Mouse (Mus musculus) G1E-ER4 (cell line): Measurements from ENCODE around the gene Nipal4. TPM values are rescaled to one million over a fixed set of nuclear protein-coding genes. Genes with fewer than 3 reads are reported as not detected.

Experiments used
- GATA1 ChIP-seq: IDR thresholded peaks from one replicate; pipeline ENCODE4 v1.8.0; 2012; ENCODE audit warnings: low read length, inconsistent platforms
- polyA plus RNA-seq: library from polyadenylated mRNA; stranded (reverse); fragments of >175 nt; gene quantifications from 2 replicates; pipeline ENCODE4 v1.2.3, GENCODE M21; 2012

Nipal4 gene
- not detected in 2 replicates for polyA plus RNA-seq

DNA sequence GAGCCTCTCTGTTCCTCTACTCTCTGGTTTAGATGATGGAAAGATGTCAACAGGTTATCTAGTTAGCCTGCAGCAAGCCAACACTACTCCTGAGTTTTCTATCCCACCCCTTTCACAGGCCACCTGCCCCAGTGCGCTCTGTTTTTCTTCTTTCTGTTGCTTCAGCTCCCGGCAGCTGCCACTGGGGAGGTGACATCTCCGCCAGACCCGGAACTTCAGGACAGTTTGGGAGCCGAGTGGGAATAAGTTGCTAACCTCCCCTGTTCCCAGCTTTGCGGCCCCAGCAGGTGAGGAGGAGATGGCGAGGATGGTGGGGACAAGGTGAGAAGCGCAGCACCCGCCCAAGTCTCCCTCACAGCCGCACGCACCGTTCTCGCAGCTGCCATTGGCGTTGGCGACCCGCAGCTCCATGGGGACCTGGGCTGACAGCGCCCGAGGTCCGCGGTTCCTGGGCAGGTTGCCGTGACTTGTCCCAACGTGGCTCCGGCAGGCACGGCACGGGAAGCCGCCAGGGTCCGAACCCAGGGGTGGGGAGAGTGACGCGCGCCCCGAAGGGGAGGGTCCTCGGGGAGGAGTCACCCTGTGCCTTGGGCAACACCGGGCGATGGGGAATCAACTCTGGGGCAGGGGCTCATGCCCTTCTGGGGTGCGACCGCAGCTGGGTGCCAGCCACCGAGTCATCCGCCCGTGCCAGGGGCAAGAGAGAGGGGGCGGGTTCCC is at the start of gene Nipal4:
Gene Nipal4, minus strand, starts transcription at position 643 of the 720 bp plus-strand sequence.
- TF ChIP-seq GATA1 = no peak

DNA sequence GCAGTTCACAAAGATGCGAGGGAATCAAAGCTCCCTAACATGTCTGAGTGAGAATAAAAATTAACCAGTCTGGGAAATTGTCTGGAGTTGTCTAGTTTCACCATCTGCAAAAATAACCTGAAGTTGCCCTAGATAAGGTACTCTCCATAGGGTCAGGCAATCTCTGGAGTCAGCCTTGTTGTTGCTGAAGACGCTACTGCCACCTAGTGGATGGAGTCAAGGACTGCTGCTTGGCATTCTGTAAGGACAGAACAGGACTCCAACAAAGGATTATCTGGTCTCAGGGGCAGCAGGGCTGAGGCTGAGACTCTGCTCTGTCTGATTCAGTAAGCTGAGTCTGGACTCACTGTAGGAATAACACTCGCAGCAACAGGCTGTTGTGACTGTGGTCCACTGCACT is 49.0 kb upstream of the Nipal4 start:
- no peak for TF ChIP-seq GATA1

DNA sequence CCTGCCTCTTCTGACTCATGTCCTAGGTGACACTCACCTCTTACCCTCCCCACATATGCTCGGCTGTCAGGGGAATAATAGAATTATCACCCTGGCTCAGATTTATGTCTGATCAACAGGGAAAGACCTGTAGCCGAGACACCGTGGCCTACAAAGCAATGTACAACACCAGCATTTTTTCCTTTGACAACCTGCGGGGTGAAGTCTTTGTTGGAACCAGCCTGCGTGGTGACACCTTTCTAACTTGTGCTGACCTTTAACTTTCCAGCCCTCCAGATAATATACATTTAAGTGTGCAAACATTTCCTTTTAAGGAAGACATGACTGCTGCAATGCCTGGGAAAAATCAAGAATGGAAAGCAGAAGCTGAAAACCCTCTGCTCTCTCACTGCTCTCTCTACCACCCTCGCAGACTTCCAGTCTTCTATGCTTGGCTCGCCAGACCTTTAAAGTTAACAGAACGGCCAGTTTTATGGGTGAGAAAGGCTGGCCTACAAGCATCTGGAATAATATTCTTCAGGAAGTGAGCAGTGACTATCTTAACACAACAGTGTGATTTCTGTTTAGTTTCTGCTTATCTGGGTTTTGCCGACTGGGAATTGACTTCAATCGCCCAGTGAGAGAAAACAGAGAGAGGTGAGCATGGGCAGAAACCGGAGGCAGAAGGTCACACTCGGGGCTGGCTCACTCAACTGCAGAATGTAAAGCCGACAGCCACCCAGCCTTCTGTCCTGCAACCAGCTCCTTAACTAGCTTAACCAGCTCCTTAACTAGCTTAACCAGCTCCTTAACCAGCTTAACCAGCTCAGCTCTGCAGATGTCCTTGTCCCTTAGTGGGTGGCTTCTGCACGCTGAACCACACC is 48.3 kb upstream of the Nipal4 start:
- TF ChIP-seq GATA1 = no peak

GRCm38 (mm10) chr11:46213844-46214243 is 47.5 kb upstream of the Nipal4 start:
- TF ChIP-seq GATA1 = no peak

DNA sequence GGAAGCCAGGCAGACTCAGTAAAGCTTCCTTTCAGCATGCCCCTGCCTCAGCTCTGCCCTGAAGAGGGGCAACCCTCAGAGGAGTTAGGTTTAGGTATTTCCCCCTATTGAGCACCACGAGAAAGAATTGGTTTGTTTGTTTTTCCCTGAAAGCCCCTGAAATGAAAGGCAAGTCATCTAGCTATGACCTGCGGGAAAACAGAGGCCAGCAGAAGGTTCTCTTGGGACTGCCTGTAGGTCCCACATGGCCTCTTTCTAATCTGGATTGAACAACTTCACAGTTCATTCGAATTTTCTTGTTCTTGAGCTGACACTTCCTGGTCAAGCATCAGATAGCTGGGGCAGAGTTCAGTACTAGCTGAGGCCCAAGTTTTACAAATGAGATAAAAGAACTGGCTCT is 45.5 kb upstream of the Nipal4 start:
- no peak for TF ChIP-seq GATA1

GRCm38 (mm10) chr11:46209884-46210283 is 43.6 kb upstream of the Nipal4 start:
- no peak for TF ChIP-seq GATA1

DNA sequence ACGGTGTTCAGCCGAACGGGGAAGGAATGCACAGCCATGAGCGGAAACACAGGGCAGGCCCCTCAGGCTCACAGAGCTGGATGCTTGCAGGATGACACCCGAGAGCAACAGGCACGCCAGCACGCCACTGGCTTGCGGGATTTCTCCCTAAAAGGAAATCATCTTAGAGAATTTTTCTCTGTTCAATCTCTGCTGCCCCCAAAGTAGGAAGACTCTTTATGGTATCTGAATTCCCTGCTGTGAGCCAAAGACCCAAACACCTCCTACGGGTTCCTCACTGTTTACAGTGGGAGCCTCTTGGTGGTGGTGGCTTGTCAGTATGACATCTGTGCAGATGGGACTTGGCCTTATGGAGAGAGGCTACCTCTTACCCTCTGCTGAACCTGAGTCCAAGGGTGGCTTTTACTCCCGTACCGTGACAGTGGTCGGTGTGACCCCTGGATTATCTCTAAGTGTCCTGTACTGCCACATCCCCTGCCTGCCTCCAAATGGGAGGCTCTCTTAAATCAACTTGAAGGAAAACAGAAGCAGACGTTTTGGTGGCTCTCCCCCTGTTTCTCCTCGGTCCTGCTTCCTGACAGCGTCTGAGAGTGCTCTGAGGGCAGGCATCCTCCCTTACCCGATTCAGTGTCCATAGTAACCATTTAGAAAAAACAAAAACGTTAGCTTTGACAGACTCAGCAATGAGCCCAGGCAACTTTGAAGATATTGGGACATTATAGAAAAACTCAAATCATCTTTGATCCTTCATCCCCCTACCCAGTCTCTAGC is 39.5 kb upstream of the Nipal4 start:
- no peak for TF ChIP-seq GATA1

GRCm38 (mm10) chr11:46204841-46205240 is 38.5 kb upstream of the Nipal4 start:
- no peak for TF ChIP-seq GATA1

DNA sequence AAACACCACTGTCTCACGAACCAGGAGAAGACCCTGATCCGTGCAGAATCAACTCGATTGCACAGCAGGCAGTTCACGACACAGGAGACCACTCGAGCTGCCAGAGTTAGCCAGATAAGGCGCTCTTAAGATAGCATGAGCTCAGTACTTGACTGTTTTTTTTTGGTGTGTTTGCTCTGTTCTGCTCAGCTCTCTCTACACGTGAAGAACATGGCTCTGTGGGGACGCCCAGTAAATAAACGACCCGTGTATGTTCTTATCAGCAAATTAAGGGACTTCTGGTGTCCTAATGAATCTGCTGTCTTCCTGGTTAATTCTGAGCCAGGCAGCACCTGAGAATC is 36.2 kb upstream of the Nipal4 start:
- TF ChIP-seq GATA1 = no peak

DNA sequence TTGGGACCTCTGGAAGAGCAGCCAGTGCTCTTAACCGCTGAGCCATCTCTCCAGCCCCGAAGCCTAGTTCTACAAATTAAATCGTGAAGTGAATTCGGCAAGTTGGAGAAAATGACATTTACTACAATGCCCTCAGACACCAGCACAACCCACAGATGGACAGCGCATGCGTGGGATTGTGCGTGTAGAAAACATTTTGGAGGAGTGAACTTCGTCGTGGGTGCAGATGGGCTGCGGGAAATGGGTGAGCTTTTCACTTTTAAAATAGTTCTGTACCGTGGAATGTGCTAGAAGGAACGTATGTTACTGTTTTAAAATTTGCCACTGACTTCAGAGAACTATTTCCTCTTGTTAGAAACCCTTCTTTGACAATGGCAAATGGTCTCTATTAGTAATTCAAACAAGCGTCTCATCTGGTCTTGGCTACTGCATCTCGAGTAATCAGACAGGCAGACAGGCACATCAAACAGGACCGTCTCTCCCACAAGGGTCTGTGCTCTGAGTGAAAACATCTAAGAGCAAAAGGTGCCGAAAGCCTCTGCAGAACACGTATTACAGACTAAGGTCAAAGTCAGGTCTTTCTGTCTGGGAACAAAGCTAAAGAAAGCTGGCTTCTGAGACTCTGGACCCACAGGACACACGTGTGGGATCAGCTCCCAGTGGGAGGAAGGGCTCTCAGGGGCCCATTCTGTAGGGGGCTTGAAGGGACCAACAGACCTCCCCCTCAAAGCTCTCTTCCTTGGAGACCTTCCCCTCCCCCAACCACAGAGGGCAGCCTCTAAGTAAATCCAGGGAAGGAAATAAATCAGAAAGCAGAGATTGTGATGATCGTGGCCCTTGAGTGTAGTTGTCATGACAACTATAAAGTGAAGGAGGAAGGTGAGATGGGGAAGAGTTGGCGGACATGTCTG is 35.6 kb upstream of the Nipal4 start:
- no peak for TF ChIP-seq GATA1

DNA sequence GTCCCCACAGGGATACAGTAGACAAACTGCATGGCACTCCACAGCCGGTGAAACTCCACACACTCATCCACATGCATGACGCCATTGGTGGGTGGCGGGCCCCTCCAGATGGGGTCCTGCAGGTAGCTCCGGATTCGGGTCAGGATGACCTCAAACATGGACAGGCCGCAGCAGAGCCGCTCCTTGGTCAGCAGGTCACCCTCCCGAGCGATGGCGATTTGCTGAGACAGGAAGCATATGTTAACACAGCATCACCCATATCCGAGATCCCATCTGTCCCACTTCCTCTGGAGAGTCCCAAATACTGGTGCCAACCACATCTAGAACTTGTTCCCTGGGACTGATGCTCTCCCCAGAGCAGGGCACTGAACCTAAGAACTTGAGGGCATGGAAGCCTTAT is 34.4 kb upstream of the Nipal4 start:
- TF ChIP-seq GATA1 = no peak

DNA sequence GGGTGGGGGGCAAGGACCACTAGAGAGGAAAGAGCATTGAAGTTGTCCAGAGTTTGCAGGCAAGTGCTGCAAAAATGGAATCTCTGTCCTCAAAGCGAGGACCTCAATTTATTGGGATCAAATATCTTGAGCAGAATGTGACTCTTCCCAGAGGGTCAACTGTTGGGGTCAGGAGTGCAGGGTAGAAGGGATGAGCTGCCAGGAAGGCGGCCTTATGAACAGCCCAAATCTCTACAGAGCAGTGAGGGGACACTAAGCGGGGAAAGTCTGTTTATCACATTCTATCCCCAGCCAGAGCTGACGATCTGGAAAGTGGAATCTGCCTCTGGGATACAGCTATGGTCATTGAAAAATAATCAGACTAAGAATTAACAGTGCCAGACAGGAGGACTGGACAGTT is 27.9 kb upstream of the Nipal4 start:
- TF ChIP-seq GATA1 = no peak

GRCm38 (mm10) chr11:46188283-46188682 is 22.0 kb upstream of the Nipal4 start:
- no peak for TF ChIP-seq GATA1

- TF ChIP-seq GATA1 = no peak
These were observed 19.2 kb upstream of the Nipal4 start for GRCm38 (mm10) chr11:46185486-46185885.

- no peak for TF ChIP-seq GATA1
These were observed 18.6 kb upstream of the Nipal4 start for GRCm38 (mm10) chr11:46184946-46185345.
